Mouse (Mus musculus) brown adipose tissue, adult 24 weeks (tissue): ENCODE results near the gene Zfp560. TPM values are rescaled to one million over a fixed set of nuclear protein-coding genes. Genes with fewer than 3 reads are reported as not detected.
"Not testable (repeated sequence)": the region's sequence is repeated elsewhere in the genome, so short reads cannot be mapped to it uniquely, and the experiment has no call there.

Source experiments
- H3K27ac ChIP-seq: fragments of 200-500 bp; replicated peaks from 2 replicates; pipeline ENCODE4 v1.5.1; 2012; ENCODE audit warnings: low read depth, mild to moderate bottlenecking, low read length
- H3K4me1 ChIP-seq: fragments of 200-500 bp; 2 replicates; pipeline ENCODE4 v1.6.1; 2012; ENCODE audit warnings: low read length, mixed read lengths; ENCODE audit not compliant: control insufficient read depth, insufficient read depth, insufficient read length
- H3K4me3 ChIP-seq: fragments of 200-500 bp; 2 replicates; pipeline ENCODE4 v1.5.1; 2012; ENCODE audit warnings: low read depth, mild to moderate bottlenecking, low read length, moderate library complexity; ENCODE audit not compliant: insufficient read depth
- polyA plus RNA-seq: library from polyadenylated mRNA; stranded (reverse); fragments of >200 nt; gene quantifications from 2 replicates; pipeline ENCODE4 v1.2.4, GENCODE M21; 2012; ENCODE audit not compliant: missing spikeins, insufficient read depth, insufficient read length

The Zfp560 gene
- polyA plus RNA-seq: 17.2 and 19.6 TPM in 2 replicates

DNA sequence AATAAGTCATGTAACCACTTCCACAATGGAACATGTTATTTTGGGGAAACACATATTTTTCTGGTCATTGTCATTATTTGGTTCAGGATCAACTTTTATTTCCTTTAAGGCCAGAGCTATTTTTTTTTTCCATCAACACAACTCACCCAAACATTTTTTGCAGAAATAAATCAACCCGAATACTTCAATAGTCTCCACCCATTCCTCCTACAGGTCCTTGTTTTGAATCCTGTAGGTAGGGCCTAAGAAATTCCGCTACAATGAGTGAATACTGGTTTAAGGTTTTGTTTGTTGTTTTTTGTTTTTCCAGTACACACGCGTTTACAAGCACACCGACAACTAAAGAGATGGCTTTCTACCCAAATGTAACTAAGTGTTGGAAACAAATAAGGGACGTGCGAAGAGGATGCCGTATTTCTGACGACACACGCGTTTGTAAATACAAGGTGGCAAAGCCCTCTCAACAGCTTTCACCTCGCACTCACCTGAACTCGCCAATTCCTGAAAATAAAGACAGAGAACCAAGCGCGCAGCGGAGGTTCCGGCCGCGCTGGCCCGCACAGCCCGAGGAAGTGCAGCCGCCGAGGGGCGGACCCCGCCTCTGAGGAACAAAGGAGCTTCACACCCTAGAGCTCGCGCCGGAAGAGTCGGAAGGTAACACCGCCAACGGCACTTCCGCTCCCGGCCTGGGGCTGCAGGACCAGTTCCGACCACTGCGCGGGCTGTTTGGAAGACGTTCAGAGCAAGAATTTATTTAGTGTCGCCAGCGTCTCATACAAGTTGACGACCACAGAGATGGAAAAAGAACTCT lies at the start of gene Zfp560:
TSS of gene Zfp560 (minus strand) at position 646 of the 811 bp plus-strand sequence.
- H3K27ac ChIP-seq: peak within 1 kb of the TSS; percentile 70
- peaks cover 5% of the 10 kb centered on the region; the same call in 1 of the 2 replicates for H3K4me1 ChIP-seq
- H3K4me3 ChIP-seq: peak within 1 kb of the TSS; percentile 95

DNA sequence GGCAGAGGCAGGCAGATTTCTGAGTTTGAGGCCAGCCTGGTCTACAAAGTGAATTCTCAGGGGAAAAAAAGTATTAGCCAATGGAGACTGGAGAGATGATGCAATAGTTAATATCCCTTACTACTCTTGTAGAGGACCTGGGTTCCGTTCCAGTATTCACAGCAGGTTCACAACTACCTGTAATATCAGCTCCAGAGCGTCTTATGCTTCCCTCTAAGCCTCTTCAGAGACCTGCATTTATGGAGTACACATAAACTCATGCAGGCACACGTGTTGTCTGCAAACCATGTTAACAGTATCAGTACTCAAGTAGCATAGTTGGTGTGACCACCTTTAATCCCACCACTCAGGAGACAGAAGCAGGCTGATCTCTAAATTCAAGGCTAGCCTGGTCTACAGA lies 45.0 kb upstream of the Zfp560 start:
- no peak overlapping the region for H3K27ac ChIP-seq
- H3K4me1 ChIP-seq: no peaks in the 10 kb centered on the region
- H3K4me3 ChIP-seq: no peak overlapping the region

DNA sequence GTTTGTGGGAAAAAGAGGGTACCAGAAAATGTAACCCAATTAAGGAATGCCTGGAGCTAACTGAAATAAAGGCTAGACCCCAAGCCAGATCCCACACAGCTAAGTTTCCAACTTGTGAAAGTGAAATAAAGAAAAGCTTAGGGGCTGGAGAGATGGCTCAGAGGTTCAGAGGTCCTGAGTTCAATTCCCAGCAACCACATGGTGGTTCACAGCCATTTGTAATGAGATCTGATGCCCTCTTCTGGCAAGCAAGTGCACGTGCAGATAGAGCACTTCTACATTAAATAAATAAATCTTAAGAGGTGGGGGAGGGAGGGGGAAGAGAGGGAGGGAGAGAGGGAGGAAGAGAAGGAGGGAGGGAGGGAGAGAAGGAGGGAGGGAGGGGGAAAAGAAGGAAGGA lies 26.5 kb upstream of the Zfp560 start:
- no peaks in the 10 kb centered on the region for H3K4me1 ChIP-seq
- H3K27ac ChIP-seq: no peak overlapping the region

DNA sequence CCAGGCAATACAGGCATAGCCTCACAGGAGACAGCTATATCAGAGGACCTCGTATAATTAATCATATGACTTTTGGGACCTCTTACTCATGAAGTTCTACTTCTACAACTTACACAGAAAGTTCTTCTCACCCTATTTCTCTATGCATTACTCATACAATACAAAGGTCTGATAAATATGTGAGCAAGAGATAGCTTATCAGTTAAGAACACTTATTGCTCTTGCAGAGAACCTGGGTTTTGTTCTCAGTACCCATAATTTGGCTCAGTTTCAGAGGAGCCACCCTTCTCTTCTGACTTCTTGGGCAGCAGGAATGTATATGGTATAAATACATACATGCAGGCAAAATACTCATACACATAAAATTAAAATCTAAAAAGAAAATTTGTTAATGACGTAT lies 24.3 kb upstream of the Zfp560 start:
- Histone ChIP-seq H3K4me1 (no peaks in the 10 kb centered on the region), H3K27ac (no peak overlapping the region), H3K4me3 (no peak overlapping the region)

More for the DNA sequence above, 26.5 kb upstream of the Zfp560 start:
- H3K4me3 ChIP-seq: no peak overlapping the region

DNA sequence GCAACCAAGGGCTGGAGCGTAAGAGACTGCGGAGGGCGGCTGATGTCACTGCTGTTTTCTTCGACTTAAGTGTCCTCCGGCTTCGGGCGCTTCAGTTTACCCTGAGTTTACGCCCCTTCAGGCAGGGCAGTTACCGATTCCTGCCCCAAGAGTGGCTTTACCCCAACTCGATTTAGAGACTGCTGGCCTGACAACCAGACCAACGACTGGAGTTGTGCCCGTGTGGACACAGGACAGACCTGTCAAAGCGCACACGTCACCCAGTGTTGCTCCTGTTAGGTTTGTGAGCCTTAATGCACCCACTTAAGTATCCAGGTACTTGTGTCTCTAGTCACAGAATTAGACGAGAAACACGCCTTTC lies 346 bp upstream of the Zfp560 start:
- H3K4me1 ChIP-seq: peaks cover 5% of the 10 kb centered on the region; the same call in 1 of the 2 replicates
- H3K4me3 ChIP-seq: peak overlapping the region; percentile 95
- H3K27ac ChIP-seq: no peak overlapping the region; the same call in 1 of the 2 replicates

DNA sequence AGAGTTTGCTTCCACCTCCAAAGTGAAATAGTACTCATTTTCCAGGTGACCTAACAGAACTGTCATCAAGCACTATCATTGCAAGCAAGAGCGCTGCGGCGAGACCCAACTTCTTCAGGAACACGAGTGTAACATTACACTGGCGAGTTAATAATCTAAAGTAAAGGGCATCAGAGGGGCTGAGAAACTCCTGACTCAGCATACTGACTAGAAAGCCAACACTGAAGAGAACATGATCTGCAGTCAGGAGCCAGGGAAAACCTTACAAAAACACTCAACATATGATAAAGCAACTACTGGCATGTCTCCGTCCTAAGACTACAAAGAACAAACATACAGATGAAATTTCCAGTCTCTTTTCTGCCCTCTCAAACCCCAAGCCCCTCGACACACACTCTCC lies 1.3 kb downstream of the Zfp560 start:
- no peak overlapping the region for H3K27ac ChIP-seq
- H3K4me3 ChIP-seq: peak overlapping the region; percentile 14; the same call in 1 of the 2 replicates
- peaks cover 5% of the 10 kb centered on the region; the same call in 1 of the 2 replicates for H3K4me1 ChIP-seq

DNA sequence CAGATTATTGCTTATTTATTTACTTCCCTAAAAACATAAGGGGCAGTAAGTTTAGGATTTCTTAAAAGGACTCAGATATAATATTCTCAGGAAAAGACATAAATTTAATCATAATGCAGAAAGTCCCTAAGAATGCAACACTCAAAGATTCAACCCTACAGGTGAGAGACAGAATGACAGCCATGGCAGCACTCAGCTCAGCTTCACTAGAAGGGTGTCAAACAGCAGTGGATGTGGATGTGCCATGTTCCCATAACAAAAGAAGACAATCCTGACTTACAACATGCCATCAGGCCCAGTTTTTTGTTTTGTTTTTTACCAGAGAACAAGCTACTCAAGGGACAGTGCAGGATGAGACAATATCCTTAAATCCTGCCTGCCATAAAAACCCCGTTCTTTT lies 10.3 kb downstream of the Zfp560 start:
- no peaks in the 10 kb centered on the region for H3K4me1 ChIP-seq
- no peak overlapping the region for H3K4me3 ChIP-seq
- no peak overlapping the region for H3K27ac ChIP-seq

DNA sequence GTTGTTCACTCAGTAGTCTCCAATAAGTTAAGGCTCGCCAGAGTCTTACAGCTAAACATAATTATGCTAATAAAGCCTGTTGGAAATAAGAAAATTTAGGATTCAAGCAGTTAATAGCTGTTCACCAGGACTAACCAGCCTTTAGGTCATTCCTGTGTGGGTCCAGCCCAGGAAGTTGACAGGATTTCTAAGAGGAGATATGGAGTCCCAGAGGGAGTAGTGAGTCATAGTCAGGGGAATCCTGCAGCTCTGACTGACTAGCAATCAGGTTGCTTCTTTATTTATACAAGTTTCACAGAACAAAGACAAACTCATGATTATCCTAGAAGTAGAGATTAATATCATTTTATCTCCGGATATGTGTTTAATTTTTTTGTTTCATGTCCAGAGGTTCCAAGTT lies 17.7 kb downstream of the Zfp560 start:
- Histone ChIP-seq H3K4me1 (no peaks in the 10 kb centered on the region), H3K4me3 (no peak overlapping the region), H3K27ac (no peak overlapping the region)

DNA sequence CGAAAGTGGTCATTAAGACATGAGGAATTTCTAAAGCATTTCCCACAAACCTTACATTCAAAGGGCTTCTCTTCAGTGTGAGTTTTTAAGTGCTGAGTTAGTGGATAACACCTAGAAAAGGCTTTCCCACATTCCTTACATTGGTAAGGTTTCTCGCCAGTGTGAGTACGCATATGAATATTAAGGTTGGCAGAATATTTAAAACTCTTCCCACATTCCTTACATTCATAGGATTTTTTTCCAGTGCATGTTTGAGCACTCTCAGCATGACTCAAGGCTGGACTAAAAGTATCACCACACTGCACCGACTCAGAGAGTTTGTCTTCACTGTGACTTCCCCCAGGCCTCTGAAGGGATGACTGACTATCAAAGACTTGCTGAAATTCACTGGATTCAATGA lies 36.5 kb downstream of the Zfp560 start:
- Histone ChIP-seq H3K27ac (no peak overlapping the region), H3K4me1 (no peaks in the 10 kb centered on the region), H3K4me3 (no peak overlapping the region)

DNA sequence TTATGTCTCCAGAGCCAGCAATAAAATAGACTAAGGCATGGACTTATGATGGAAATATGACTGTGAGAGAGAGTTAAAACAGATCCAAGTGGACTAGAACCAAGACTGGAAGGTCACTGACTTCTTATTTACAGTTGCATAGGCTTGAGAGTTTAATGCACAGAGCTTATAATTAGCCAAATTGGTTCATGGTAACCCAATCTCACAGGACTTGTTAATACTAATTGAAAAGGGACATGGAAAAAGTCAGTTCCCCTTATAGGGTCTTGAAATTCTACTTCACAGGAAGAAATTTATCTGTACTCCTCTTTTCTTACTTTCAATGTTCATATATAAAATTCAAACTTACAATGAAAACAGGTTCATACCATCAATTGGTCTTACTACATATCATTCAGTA lies 49.0 kb downstream of the Zfp560 start, which contains the start of gene Olfr18:
TSS of gene Olfr18 (minus strand) at position 101 of the 400 bp plus-strand sequence.
- H3K4me3 ChIP-seq: no peak within 1 kb of the TSS
- no peak within 1 kb of the TSS for H3K27ac ChIP-seq
- H3K4me1 ChIP-seq: no peaks in the 10 kb centered on the region

DNA sequence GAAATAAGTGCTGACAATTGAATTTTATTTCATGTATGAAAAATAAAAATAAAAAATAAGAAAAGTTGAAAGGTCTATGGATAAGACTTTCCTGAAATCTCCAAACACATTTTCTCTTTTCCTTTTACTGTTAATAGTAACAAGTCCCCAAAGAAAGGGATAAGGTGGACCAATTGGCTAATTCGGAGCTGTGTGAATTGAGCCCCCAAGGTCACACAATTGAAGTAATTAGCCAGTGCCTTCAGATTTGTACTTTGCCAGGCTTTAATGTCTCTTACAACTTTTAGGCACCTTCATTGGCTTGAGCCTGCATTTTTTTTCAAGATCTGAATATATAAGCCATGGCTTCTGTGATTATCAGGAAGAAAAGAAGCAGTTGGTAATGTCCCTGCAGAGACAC lies 86.7 kb downstream of the Zfp560 start, which contains the start of gene Olfr873:
TSS of gene Olfr873 (plus strand) at position 301 of the 400 bp plus-strand sequence.
- Histone ChIP-seq H3K4me1 (no peaks in the 10 kb centered on the region), H3K4me3 (no peak within 1 kb of the TSS), H3K27ac (no peak within 1 kb of the TSS)

DNA sequence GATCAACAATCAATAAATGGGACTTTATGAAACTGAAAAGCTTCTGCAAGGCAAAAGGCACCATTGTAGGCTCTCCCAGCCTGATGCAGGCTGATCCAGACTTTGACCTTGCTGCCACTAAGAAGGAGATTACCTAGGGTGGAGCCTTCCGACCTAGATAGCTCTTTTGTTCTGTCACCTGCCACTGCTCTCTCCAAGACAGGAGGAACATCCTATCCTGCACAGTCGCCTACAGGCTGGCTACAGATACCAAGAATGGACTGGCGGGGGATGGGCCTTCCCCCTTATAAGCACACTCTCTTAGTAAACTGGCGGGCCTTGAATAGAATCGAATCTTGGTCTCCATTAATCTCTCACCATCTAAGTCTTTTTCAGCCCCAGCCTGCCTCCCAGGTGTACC lies 89.4 kb downstream of the Zfp560 start:
- not testable (repeated sequence) for H3K27ac ChIP-seq, H3K4me3 ChIP-seq, H3K4me1 ChIP-seq

Other genes starting within 250 kb of the Zfp560 start
- not detected in 2 replicates for gene Olfr870, start 211.1 kb downstream of the Zfp560 start, polyA plus RNA-seq
- not detected in 2 replicates for gene Olfr871, start 173.0 kb downstream of the Zfp560 start, polyA plus RNA-seq
- gene Olfr872, start 148.1 kb downstream of the Zfp560 start, polyA plus RNA-seq: not detected in 2 replicates
- not detected in 2 replicates for gene Olfr39, start 102.8 kb downstream of the Zfp560 start, polyA plus RNA-seq
- gene Olfr873, start 86.6 kb downstream of the Zfp560 start, polyA plus RNA-seq: 1.5 and 1.6 TPM in 2 replicates
- not detected in 2 replicates for gene Olfr18, start 49.1 kb downstream of the Zfp560 start, polyA plus RNA-seq
- 4.0 and 4.2 TPM in 2 replicates for gene Zfp26, start 75.0 kb upstream of the Zfp560 start, polyA plus RNA-seq
- gene Zfp426, start 107.6 kb upstream of the Zfp560 start, polyA plus RNA-seq: 8.0 and 8.5 TPM in 2 replicates
- gene Zfp266, start 136.2 kb upstream of the Zfp560 start, polyA plus RNA-seq: 11.8 and 14.7 TPM in 2 replicates
- 3.8 and 5.0 TPM in 2 replicates for gene Zfp846, start 196.1 kb upstream of the Zfp560 start, polyA plus RNA-seq